Mouse (Mus musculus): ENCODE data around the gene Bod1l. TPM values are rescaled to one million over a fixed set of nuclear protein-coding genes. Genes with fewer than 3 reads are reported as not detected.

Gene Bod1l
- total RNA-seq, 2 experiments from 2014 or later: 36.2 to 37.9 TPM

DNA sequence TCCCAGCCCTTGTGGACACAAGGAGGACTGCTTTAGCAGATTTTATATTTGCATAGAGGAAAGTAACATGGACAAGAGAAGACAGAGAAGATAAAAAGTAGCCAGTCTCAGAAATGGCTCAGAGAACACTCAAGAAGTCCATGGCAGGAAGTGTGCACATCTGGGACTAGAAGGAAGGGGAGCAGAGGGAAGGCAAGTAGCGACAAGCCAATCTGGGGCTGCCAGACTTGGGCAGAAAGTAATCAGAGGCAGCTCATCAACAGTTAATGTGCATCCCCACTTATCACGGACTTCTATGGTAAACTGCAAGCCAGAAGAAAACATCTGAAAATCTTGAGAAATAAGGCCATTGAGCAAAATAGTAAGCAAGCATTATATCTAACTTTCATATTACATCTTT lies 39.5 kb downstream of the Bod1l start:
- no peak for DNase-seq (ENCODE audit: low spot score in 2 of 2)

DNA sequence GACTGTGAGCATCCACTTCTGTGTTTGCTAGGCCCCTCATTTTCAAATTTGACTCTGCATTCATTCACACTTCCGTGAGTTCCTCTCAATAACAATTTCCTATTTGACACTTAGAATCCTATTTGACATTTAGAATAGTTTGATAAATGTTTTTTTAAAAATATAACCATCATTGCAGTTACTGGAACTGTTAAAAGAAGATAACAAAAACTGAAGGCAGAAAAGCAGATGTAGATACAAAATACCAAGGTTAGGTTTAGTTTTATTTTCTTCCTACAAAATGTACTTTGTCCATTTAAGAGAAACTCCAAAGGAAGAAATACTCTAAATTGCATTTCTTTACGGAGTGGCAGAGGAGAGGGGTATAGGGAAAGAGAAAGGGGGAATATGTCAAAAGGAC lies 42.5 kb downstream of the Bod1l start:
- no peak for DNase-seq (ENCODE audit: low spot score in 2 of 2)

- no peak for DNase-seq (ENCODE audit: low spot score in 2 of 2)
Measured at GRCm38 (mm10) chr5:41794434-41794833, 49.7 kb downstream of the Bod1l start.

DNA sequence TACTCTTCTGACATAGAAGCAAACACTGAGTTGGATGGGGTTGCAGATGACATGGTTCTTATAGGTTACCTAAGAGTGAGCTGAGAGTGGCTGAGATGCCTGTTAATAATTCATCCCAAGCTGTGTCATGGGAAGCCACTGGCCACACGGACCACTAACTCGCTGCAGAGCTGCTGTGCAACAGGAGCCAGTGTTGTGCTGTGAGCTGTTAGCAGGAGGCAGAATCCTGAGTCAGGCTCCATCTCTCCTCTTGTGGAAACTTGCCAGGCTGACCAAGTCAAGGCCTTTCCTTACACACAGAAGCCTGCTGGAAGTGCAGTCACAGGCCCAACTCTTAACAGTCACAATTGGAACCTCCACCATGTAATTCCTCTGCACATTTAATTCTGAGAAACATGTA lies 53.6 kb downstream of the Bod1l start:
- no peak for DNase-seq (ENCODE audit: low spot score in 2 of 2)

GRCm38 (mm10) chr5:41788877-41789276 lies 55.2 kb downstream of the Bod1l start:
- no peak for DNase-seq (ENCODE audit: low spot score in 2 of 2)

DNA sequence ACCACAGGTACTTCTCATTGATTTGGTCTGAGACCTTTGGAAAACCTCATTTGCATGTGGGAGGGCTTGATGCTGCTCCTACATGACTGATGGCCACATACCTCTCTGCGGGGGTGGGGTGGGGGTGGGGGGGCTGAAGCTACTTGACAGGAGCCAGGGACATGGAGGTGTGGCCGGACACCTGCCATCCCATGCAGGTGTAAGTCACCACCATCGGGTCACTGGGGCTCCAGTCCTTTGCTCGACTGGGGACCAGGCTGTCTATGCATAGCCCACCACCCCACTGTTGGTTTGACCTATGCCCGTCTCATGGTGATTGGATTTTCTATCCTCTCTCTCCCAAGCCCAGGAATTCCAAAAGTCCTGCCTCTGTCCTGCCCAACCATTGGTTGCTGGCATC lies 62.2 kb downstream of the Bod1l start:
- no peak for DNase-seq (ENCODE audit: low spot score in 2 of 2)

- DNase-seq (ENCODE audit: low spot score in 2 of 2): no peak
Measured at GRCm38 (mm10) chr5:41780026-41780425, 64.1 kb downstream of the Bod1l start.

DNA sequence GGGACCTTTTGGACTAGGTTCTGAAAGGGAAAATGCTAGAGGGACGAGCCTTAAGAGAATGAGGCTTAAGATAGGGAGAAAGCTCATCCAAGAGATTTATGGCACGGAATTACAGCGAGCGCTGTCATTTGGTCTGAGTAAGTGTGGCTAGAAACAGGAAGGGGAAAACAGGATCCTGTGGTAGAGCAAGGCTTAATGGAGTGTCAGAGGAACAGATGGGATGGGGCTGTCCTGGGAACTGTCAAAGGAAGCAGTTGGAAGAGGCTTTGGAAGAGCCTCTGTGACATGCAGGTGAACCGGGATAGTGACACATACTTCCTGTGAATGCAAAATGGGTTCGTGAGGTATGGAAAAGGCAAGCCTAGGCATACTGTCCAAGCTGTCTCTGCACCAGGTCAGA lies 68.4 kb downstream of the Bod1l start:
- no peak for DNase-seq (ENCODE audit: low spot score in 2 of 2)

GRCm38 (mm10) chr5:41775273-41775672 lies 68.8 kb downstream of the Bod1l start:
- DNase-seq (ENCODE audit: low spot score in 2 of 2): no peak

- DNase-seq (ENCODE audit: low spot score in 2 of 2): peak; percentile 83 to 92
Measured at GRCm38 (mm10) chr5:41768382-41769040, 75.6 kb downstream of the Bod1l start.

GRCm38 (mm10) chr5:41767296-41768200 lies 76.6 kb downstream of the Bod1l start:
- no peak for DNase-seq (ENCODE audit: low spot score in 2 of 2)

DNA sequence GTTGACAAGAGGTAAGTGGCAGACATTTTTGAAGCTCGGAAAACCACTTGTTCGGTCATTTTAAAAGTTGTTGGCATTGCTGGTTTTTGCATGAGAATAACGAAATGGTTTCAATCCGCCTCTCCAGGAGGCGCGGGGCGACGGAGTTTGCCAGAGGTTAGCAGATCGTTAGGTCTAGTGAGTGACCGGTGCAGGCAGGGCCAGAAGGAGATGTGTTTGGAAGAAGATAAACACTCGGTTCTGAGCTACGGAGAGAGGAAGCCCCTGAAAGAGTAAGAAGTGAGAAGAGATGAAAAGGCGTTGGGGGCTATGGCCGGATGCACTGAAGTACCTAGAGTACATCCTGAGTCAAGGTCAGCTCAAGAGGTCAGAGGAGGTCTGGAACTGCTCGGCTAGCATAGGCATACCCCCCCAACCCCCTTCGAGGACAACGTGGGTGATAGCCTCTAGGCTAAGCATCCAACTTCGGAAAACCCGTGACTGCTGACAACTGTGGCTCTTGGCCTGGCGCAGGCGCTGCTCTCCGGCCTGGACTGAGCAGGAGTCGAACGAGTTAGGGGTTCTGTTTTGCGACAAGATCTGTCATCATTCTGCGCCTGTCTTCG lies 77.6 kb downstream of the Bod1l start:
- DNase-seq (ENCODE audit: low spot score in 2 of 2): no peak

GRCm38 (mm10) chr5:41765626-41766405 lies 78.3 kb downstream of the Bod1l start:
- DNase-seq (ENCODE audit: low spot score in 2 of 2): no peak

DNA sequence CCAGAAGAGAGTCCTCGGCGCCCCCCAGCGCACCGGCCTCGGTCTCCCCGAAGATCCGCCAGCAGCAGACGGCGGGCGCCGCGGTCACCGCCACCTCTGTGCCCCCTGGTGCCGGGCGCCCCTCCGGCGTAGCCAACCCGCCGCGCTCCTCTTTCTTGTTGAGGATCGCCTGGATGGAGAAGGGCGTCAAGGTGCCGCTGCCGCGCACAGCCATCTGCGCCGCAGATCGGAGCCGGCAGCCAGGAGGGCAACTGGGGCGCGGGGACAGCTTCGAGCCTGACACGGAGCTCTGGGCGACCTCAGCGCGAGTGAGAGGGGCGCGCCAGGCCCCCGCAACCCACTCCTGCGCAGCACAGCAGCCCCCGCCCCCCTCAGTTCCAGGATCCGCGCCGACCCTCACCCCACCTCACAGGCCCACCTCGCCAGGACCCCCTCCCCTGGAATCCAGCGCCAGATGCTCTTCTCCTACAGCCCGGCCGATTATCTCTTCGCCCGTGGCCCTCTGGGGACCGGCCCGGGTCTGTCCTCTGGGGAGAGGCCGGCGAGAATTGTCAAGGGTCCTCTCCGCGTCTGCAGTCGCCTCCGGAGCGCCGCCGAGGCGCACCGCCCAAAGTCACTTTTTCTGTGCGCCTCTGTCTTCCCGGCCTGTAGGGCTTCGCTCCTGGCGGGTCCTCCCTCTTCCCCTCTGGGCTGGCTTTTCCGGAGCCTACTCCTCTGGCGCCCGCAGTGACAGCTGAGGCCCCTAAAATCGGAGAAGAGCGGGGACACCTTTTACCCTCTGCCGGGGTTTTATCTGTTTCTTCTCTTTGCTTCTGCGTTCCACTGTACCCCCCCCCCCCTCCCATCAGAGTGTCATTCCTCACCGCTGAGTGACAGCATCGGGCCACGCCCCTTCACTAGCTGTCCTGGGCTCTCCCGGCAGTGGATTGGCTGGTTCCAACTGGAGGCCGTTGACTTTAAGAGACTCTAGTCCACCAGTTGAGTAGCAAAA lies 80.1 kb downstream of the Bod1l start, which contains the start of gene Nkx3-2:
Gene Nkx3-2, minus strand, starts transcription at position 771 of the 991 bp plus-strand sequence.
- DNase-seq (ENCODE audit: low spot score in 2 of 2): no peak

GRCm38 (mm10) chr5:41762947-41763730 lies 81.0 kb downstream of the Bod1l start:
- DNase-seq (ENCODE audit: low spot score in 2 of 2): no peak

- DNase-seq (ENCODE audit: low spot score in 2 of 2): no peak
Measured at GRCm38 (mm10) chr5:41762141-41762946, 81.8 kb downstream of the Bod1l start.

DNA sequence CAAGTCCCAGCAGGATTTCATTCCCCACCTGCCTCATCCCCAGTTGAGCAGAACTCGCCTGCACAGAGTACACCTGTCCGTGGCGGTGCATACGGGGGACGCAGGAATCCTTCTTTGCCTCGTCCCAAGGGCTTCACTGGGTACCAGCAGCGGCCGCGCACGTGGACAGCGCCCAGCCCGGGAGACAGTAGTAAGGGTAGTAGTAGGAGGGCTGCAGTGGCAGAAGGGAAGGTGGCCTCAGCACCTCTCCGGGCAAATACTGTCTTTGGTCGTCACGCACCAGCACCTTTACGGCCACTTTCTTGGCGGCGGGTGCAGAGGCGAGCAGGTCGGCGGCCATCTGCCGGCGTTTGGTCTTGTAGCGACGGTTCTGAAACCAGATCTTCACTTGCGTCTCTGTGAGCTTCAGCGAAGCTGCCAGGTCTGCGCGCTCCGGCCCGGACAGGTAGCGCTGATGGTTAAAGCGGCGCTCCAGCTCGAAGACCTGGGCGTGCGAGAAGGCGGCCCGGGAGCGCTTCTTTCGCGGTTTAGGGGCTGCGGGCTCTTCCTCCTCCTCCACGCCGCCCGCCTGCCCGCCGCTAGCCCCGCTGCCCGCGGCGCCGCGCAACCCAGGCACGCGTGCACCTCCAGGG lies 82.5 kb downstream of the Bod1l start:
- DNase-seq (ENCODE audit: low spot score in 2 of 2): no peak

Data from layer of hippocampus, postnatal 14 days (tissue).